Mouse (Mus musculus) embryonic facial prominence, embryonic 11.5 days (tissue): ENCODE measurements around the gene Gm27029. TPM values are rescaled to one million over a fixed set of nuclear protein-coding genes. Genes with fewer than 3 reads are reported as not detected.
"Not testable (repeated sequence)": the region's sequence is repeated elsewhere in the genome, so short reads cannot be mapped to it uniquely, and the experiment has no call there.

Experiments
- ATAC-seq: fragments of 200-750 bp; cut with Nextera tagmentation; replicated peaks from 2 replicates; pipeline ENCODE4 v1.8.0; 2017; ENCODE audit warnings: low read depth; ENCODE audit not compliant: insufficient number of reproducible peaks, low FRiP score, low TSS enrichment
- DNase-seq: peaks from one replicate; pipeline ENCODE4 v3.0.0-alpha.2; 2015; ENCODE audit warnings: low spot score
- H3K27ac ChIP-seq: fragments of 300-500 bp; sonication (generic); replicated peaks from 2 replicates; pipeline ENCODE4 v1.5.1; 2014; ENCODE audit warnings: mild to moderate bottlenecking, low read depth, low read length, control low read depth
- H3K27me3 ChIP-seq: fragments of 300-500 bp; sonication (generic); 2 replicates; pipeline ENCODE4 v1.6.1; 2014; ENCODE audit warnings: mild to moderate bottlenecking, low read length, moderate library complexity, mixed read lengths; ENCODE audit not compliant: control insufficient read depth, insufficient read depth
- H3K36me3 ChIP-seq: fragments of 300-500 bp; sonication (generic); replicated peaks from 2 replicates; pipeline ENCODE4 v1.6.1; 2014; ENCODE audit warnings: low read depth, mild to moderate bottlenecking, low read length, moderate library complexity, mixed read lengths; ENCODE audit not compliant: control insufficient read depth, insufficient read depth
- H3K4me1 ChIP-seq: fragments of 300-500 bp; sonication (generic); 2 replicates; pipeline ENCODE4 v1.6.1; 2014; ENCODE audit warnings: low read length, mixed read lengths; ENCODE audit not compliant: control insufficient read depth, insufficient read depth
- H3K4me2 ChIP-seq: fragments of 300-500 bp; sonication (generic); 2 replicates; pipeline ENCODE4 v1.6.1; 2014; ENCODE audit warnings: low read depth, mild to moderate bottlenecking, control low read depth, low read length, moderate library complexity
- H3K4me3 ChIP-seq: fragments of 300-500 bp; sonication (generic); 2 replicates; pipeline ENCODE4 v1.5.1; 2014; ENCODE audit warnings: low read depth, low read length, control low read depth
- H3K9ac ChIP-seq: fragments of 300-500 bp; sonication (generic); replicated peaks from 2 replicates; pipeline ENCODE4 v1.6.1; 2014; ENCODE audit warnings: mild to moderate bottlenecking, control low read depth, low read length
- H3K9me3 ChIP-seq: fragments of 300-500 bp; sonication (generic); replicated peaks from 2 replicates; pipeline ENCODE4 v1.6.1; 2016; ENCODE audit warnings: mild to moderate bottlenecking, low read length, inconsistent platforms, mixed read lengths; ENCODE audit not compliant: control insufficient read depth
- WGBS: fragments of 180-500 bp; shearing (Covaris S2); extraction: QIAGEN DNeasy Blood & Tissue Kit; methylation state at CpG from one replicate; pipeline ENCODE4 v1.1.7; 2014; 5-methylcytosine and 5-hydroxymethylcytosine counted together
- polyA plus RNA-seq: library from polyadenylated mRNA; unstranded; fragments of >200 nt; fragmentation: Nextera tagmentation; extraction: Ambion mirVana; gene quantifications from 2 replicates; pipeline ENCODE4 v1.2.1, GENCODE M21; 2014

The Gm27029 gene
- polyA plus RNA-seq, 1 experiment from 2014 or later, result 10.1 TPM

DNA sequence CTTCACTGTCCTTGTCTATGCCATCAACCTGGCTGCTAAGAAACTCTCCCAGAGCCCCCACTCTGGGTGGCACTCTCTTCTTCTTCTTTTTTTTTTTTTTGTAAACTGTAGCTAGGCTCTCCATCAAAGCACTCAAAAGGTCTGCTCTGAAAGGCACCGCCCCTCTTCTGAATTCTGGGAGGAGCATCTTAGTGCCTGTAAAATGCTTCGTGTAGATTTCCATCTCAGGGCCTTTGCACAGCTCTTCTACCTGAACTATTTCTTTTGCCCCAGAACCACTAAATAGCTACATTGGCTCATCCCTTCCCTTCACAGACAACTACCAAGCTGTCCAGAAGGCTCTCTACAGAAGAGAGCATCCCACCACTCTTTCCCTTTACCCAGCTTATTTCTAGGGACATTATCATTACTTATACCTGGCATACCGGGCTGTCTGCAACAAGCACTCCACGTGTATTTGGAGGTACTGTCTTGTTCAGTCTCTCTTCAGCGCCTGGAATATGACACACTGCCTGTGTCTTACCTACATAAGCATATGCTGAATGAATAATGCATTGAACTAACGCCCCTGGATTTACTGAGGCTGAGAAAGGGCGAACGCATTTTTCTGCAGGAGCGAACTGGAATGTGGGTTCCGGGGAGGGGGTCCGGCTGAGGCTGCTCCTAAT lies 8.0 kb downstream of the Gm27029 start:
- Histone ChIP-seq H3K9me3 (no peaks in the 10 kb centered on the region), H3K27me3 (no peaks in the 10 kb centered on the region), H3K36me3 (no peaks in the 10 kb centered on the region), H3K4me1 (peaks cover 3% of the 10 kb centered on the region; the same call in 1 of the 2 replicates), H3K4me2 (peak overlapping the region; percentile 81), H3K9ac (peak overlapping the region; percentile 90), H3K27ac (peak overlapping the region; percentile 59; the same call in 1 of the 2 replicates), H3K4me3 (peak overlapping the region; percentile 87)
- ATAC-seq (no peak; the same call in 1 of the 2 replicates), DNase-seq (peak; percentile 29)
- WGBS, result 3% methylated on average over 11 of the region's 11 CpGs

DNA sequence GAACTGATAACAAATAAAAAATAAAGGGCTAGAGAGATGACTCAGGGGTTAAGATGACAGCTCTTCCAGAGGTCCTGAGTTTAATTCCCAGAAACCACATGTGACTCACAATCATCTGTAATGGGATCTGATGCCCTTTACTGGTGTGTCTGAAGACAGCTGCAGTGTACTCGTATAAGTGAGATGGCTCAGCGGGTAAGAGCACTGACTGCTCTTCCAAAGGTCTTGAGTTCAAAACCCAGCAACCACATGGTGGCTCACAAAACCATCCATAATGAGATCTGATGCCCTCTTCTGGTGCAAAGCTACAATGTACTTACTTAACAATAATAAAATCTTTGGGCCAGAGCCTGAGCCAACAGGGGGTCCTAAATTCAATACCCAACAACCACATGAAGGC lies 9.3 kb downstream of the Gm27029 start:
- 75% methylated on average over 2 of the region's 2 CpGs for WGBS
- ATAC-seq, result no peak
- no peak overlapping the region for H3K4me3 ChIP-seq

DNA sequence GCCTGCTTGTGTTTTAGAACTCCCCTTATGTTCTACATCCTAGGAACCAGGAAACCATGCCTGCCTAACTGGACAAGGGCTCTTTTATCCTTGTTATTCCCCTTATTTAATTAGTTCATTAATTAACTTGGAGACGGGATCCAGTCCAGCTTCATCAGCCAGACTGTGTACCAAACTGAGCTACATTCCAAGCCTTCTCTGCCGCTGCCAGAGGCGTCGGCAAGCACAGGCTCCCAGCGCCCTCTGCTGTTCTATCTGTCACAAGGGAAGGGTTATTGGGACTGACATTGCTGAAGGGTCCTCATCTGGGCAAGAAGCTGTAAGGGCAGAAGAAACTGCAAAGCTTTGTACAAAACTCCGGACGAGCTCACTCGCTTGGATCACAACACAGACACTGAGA lies 29.5 kb downstream of the Gm27029 start:
- no peaks in the 10 kb centered on the region for H3K4me1 ChIP-seq
- no peak overlapping the region; the same call in 1 of the 2 replicates for H3K9ac ChIP-seq
- H3K27ac ChIP-seq, result no peak overlapping the region
- no peaks in the 10 kb centered on the region for H3K9me3 ChIP-seq
- H3K4me3 ChIP-seq, result no peak overlapping the region
- DNase-seq, result peak; percentile 86
- H3K36me3 ChIP-seq, result no peaks in the 10 kb centered on the region
- no peak for ATAC-seq
- no peaks in the 10 kb centered on the region for H3K27me3 ChIP-seq
- 6% methylated on average over 8 of the region's 8 CpGs for WGBS
- H3K4me2 ChIP-seq, result no peak overlapping the region

More for the DNA sequence above, 9.3 kb downstream of the Gm27029 start:
- no peak for DNase-seq
- H3K27me3 ChIP-seq, result no peaks in the 10 kb centered on the region
- no peak overlapping the region for H3K4me2 ChIP-seq
- H3K9me3 ChIP-seq, result no peaks in the 10 kb centered on the region
- H3K36me3 ChIP-seq, result no peaks in the 10 kb centered on the region
- peaks cover 3% of the 10 kb centered on the region; the same call in 1 of the 2 replicates for H3K4me1 ChIP-seq
- H3K27ac ChIP-seq, result no peak overlapping the region
- H3K9ac ChIP-seq, result no peak overlapping the region

DNA sequence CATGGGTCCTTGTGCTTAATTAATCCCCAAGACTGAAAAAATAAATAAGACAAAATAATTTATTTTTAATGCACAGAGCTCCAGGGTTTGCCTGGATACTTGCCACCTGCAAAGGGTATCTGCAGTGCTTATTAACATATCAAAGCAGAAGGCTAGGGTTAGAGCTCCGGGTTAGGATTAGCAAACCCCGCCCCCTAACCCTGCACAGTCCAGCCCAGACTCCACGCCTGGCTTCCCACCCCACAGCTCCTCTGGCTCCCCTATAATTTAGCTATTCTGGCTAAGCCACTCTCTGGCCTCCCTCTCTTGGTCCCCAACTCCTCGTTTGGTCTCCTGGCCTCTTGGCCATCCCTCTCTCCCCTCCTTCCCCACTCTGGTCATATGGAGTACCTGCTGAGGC lies 42.8 kb downstream of the Gm27029 start:
- Histone ChIP-seq H3K4me3 (no peak overlapping the region), H3K4me2 (no peak overlapping the region), H3K9me3 (no peaks in the 10 kb centered on the region), H3K36me3 (no peaks in the 10 kb centered on the region), H3K27me3 (no peaks in the 10 kb centered on the region), H3K4me1 (no peaks in the 10 kb centered on the region), H3K9ac (no peak overlapping the region), H3K27ac (no peak overlapping the region)
- 17% methylated on average over 4 of the region's 4 CpGs for WGBS
- peak; percentile 13 for DNase-seq
- ATAC-seq, result no peak

DNA sequence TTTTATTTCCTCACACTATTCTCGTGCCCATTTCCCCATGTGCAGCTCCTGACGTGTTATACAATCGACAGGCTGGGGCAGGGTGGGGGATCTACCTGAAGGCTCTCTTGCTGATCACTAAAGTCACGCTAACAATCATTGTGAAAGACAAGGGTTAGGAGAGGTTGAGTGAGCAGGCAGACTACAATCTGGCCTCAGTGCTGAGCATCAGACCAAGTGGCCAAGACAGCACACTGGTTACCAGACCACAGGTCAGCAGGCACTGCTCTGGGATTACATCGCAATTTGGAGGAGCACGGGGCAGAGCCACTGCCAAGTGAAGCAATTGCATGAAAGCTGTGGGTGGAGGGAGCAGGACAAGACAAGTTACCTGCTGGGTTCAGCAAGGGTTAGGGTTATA lies 45.7 kb downstream of the Gm27029 start:
- H3K4me2 ChIP-seq, result no peak overlapping the region
- ATAC-seq (no peak), DNase-seq (no peak)
- no peak overlapping the region for H3K9ac ChIP-seq
- H3K27ac ChIP-seq, result no peak overlapping the region
- H3K4me3 ChIP-seq, result no peak overlapping the region
- no peaks in the 10 kb centered on the region for H3K27me3 ChIP-seq
- H3K36me3 ChIP-seq, result no peaks in the 10 kb centered on the region
- no peaks in the 10 kb centered on the region for H3K9me3 ChIP-seq
- no peaks in the 10 kb centered on the region for H3K4me1 ChIP-seq
- 76% methylated on average over 6 of the region's 6 CpGs for WGBS

DNA sequence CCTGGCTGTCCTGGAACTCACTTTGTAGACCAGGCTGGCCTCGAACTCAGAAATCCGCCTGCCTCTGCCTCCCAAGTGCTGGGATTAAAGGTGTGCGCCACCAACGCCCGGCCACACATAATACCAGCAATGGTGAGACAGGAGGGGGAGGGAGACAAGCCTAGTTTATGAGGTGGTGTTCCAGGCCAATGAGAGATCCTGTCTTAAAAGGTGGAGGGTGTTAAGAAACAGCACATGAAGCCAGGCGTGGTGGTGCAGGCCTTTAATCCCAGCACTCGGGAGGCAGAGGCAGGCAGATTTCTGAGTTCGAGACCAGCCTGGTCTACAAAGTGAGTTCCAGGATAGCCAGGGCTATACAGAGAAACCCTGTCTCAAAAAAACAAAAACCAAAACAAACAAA lies 46.4 kb downstream of the Gm27029 start:
- DNase-seq, H3K4me2 ChIP-seq, H3K27me3 ChIP-seq, H3K4me1 ChIP-seq, H3K9me3 ChIP-seq, H3K9ac ChIP-seq, H3K27ac ChIP-seq, H3K36me3 ChIP-seq, ATAC-seq, H3K4me3 ChIP-seq: not testable (repeated sequence)
- 95% methylated on average over 8 of the region's 8 CpGs for WGBS

DNA sequence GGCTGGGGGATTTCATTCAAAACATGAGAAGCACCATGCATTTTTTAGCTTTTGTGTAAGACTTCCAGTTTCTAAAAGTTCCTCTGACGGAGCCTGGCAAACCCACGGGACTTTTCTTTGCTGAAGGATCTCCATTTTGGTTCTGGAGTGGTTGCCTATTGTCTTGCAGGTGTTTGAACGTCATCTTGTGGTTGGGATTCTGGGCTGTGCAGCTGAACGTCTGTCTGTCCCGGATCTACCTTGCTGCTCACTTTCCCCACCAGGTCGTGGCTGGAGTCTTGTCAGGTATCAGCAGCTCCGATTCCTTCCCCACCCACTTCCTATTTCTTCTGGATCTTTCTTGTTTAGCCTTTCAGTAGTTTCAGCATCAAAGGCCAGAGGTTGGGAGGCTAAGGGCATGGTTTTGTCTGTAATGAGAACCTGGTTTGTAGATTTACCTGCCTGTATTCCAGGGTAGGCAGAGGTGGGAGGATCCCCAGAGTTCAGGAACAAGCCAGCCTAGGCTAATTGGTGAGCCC lies 50.1 kb downstream of the Gm27029 start:
- no peaks in the 10 kb centered on the region for H3K27me3 ChIP-seq
- H3K4me2 ChIP-seq, result no peak overlapping the region
- ATAC-seq (no peak), DNase-seq (no peak)
- H3K9me3 ChIP-seq, result no peaks in the 10 kb centered on the region
- no peaks in the 10 kb centered on the region for H3K36me3 ChIP-seq
- H3K4me1 ChIP-seq, result no peaks in the 10 kb centered on the region
- no peak overlapping the region for H3K4me3 ChIP-seq
- no peak overlapping the region for H3K27ac ChIP-seq
- no peak overlapping the region for H3K9ac ChIP-seq
- WGBS, result 62% methylated on average over 7 of the region's 7 CpGs

DNA sequence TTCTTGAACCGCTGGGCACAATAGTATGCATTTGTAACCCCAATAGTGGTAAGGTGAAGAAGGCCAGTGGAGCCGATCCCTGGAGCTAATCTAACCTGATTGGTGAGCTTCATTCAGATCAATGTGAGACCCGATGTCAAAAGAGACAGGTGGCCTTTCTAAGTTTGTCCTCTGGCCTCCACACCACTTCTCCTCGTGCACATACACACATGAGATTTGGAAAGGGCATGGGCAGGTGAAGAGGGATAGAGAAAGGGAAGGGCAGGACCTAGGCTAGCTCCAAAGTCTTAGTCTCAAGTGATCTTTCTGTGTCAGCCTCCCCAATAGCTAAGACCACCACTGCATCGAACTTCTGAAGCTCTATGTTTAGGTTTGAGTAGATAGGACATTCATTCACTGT lies 54.5 kb downstream of the Gm27029 start:
- ATAC-seq (no peak), DNase-seq (no peak)
- 82% methylated on average over 5 of the region's 5 CpGs for WGBS
- Histone ChIP-seq H3K4me1 (no peaks in the 10 kb centered on the region), H3K4me2 (no peak overlapping the region), H3K9ac (no peak overlapping the region), H3K9me3 (no peaks in the 10 kb centered on the region), H3K27me3 (no peaks in the 10 kb centered on the region), H3K27ac (no peak overlapping the region), H3K4me3 (no peak overlapping the region), H3K36me3 (no peaks in the 10 kb centered on the region)
